Mouse (Mus musculus): ENCODE data around the gene Krt25.

GRCm38 (mm10) chr11:99337866-99338265, 15.1 kb upstream of the Krt25 start, which contains the start of gene Krt26:
- no peak for TF ChIP-seq CTCF (IDR thresholded peaks at IDR 0.05; ENCODE audit: low read depth)
- no peak for TF ChIP-seq EP300 (optimal IDR thresholded peaks at IDR 0.05)
